Mouse (Mus musculus): Measurements from ENCODE around the gene Cpne2. TPM values are rescaled to one million over a fixed set of nuclear protein-coding genes. Genes with fewer than 3 reads are reported as not detected.
A peak's percentile ranks its signal among the peaks of the same experiment; 100 is the strongest.

Cpne2 gene
- total RNA-seq, 2 experiments from 2014 or later, result 4.9 to 6.9 TPM

- H3K27ac ChIP-seq, result no peak overlapping the region
- no peak for DNase-seq
- intact Hi-C loops (cut with DNase I), result no loop called here
- no peak overlapping the region for H3K4me3 ChIP-seq
- TF ChIP-seq CTCF (IDR thresholded peaks at IDR 0.05), result no peak
These were observed 8.4 kb downstream of the Cpne2 start for GRCm38 (mm10) chr8:94540889-94541795.

- no peak for DNase-seq
- TF ChIP-seq CTCF (IDR thresholded peaks at IDR 0.05), result no peak
- Histone ChIP-seq H3K27ac (no peak overlapping the region), H3K4me3 (no peak overlapping the region)
- intact Hi-C loops (cut with DNase I), result no loop called here
These were observed 11.2 kb downstream of the Cpne2 start for GRCm38 (mm10) chr8:94543981-94544380.

- TF ChIP-seq CTCF (IDR thresholded peaks at IDR 0.05), result no peak
- Histone ChIP-seq H3K4me3 (peak overlapping the region; percentile 23), H3K27ac (peak overlapping the region; percentile 89)
- intact Hi-C loops (cut with DNase I), result no loop called here
- DNase-seq, result no peak
These were observed 16.3 kb downstream of the Cpne2 start for GRCm38 (mm10) chr8:94549041-94549440.

- H3K4me3 ChIP-seq, result peak overlapping the region; percentile 45
- intact Hi-C loops (cut with DNase I), result no loop called here
- no peak for DNase-seq
- peak overlapping the region; percentile 89 for H3K27ac ChIP-seq
- TF ChIP-seq CTCF (IDR thresholded peaks at IDR 0.05), result no peak
These were observed 16.7 kb downstream of the Cpne2 start for GRCm38 (mm10) chr8:94549482-94549881.

- peak overlapping the region; percentile 89 for H3K27ac ChIP-seq
- intact Hi-C loops (cut with DNase I), result no loop called here
- DNase-seq, result peak; percentile 76
These were observed 17.2 kb downstream of the Cpne2 start for GRCm38 (mm10) chr8:94549998-94550397.

GRCm38 (mm10) chr8:94551471-94552422 lies 19.0 kb downstream of the Cpne2 start:
- intact Hi-C loops (cut with DNase I), result no loop called here
- Histone ChIP-seq H3K4me3 (no peak overlapping the region), H3K27ac (peak overlapping the region; percentile 55; the same call in 1 of the 2 replicates)
- TF ChIP-seq CTCF (IDR thresholded peaks at IDR 0.05), result no peak
- DNase-seq, result no peak

More at GRCm38 (mm10) chr8:94549998-94550397, 17.2 kb downstream of the Cpne2 start:
- TF ChIP-seq CTCF (IDR thresholded peaks at IDR 0.05), result no peak
- peak overlapping the region; percentile 45 for H3K4me3 ChIP-seq

GRCm38 (mm10) chr8:94552696-94553095 lies 19.9 kb downstream of the Cpne2 start:
- H3K27ac ChIP-seq, result no peak overlapping the region
- DNase-seq, result no peak
- no peak overlapping the region for H3K4me3 ChIP-seq
- no peak for TF ChIP-seq CTCF (IDR thresholded peaks at IDR 0.05)
- intact Hi-C loops (cut with DNase I), result no loop called here

- intact Hi-C loops (cut with DNase I), result no loop called here
- DNase-seq, result no peak
- Histone ChIP-seq H3K4me3 (no peak overlapping the region), H3K27ac (no peak overlapping the region)
- TF ChIP-seq CTCF (IDR thresholded peaks at IDR 0.05), result no peak
These were observed 24.5 kb downstream of the Cpne2 start for GRCm38 (mm10) chr8:94557281-94557680.

- H3K4me3 ChIP-seq, result no peak overlapping the region
- intact Hi-C loops (cut with DNase I), result no loop called here
- no peak overlapping the region for H3K27ac ChIP-seq
- no peak for TF ChIP-seq CTCF (IDR thresholded peaks at IDR 0.05)
- no peak for DNase-seq
These were observed 28.5 kb downstream of the Cpne2 start for GRCm38 (mm10) chr8:94561256-94561655.

- no peak overlapping the region for H3K4me3 ChIP-seq
- DNase-seq, result no peak
- TF ChIP-seq CTCF (IDR thresholded peaks at IDR 0.05), result no peak
- intact Hi-C loops (cut with DNase I), result no loop called here
- no peak overlapping the region for H3K27ac ChIP-seq
These were observed 31.6 kb downstream of the Cpne2 start for GRCm38 (mm10) chr8:94564421-94564820.

- intact Hi-C loops (cut with DNase I), result no loop called here
These were observed 33.2 kb downstream of the Cpne2 start for GRCm38 (mm10) chr8:94566033-94566432.

GRCm38 (mm10) chr8:94566446-94567158 lies 33.8 kb downstream of the Cpne2 start:
- no peak for DNase-seq
- H3K27ac ChIP-seq, result no peak overlapping the region
- intact Hi-C loops (cut with DNase I), result no loop called here
- no peak overlapping the region for H3K4me3 ChIP-seq
- no peak for TF ChIP-seq CTCF (IDR thresholded peaks at IDR 0.05)

More at GRCm38 (mm10) chr8:94566033-94566432, 33.2 kb downstream of the Cpne2 start:
- H3K27ac ChIP-seq, result no peak overlapping the region
- H3K4me3 ChIP-seq, result no peak overlapping the region
- TF ChIP-seq CTCF (IDR thresholded peaks at IDR 0.05), result no peak
- DNase-seq, result no peak
